In the genomic region with DNA sequence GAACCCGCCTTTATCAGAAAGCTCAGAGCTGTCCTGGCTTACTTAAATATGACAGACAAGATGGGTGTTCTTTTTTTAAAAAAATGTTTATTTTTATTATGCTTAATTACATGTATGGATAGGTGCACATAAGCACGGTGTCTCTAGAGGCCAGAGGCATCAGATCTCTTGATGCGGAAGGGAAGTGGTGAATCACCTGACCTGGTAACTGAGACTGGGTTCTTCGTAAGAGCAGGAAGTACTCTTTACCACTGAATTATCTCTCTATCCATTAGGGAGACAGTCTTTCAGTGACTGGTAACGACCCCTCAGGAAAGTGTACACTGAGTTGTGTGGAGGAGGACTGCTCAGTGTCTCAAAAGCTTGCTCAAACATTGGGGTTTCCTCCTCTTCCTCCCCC, we compare ENCODE assay signal across 23 mouse cellular contexts. TPM values are rescaled to one million over a fixed set of nuclear protein-coding genes. Genes with fewer than 3 reads are reported as not detected.
DNase-seq lines count a peak whose midpoint lies in the region; ATAC-seq and TF ChIP-seq lines count a peak whose summit lies in the region.
"Had no signal": no experiment of that assay in that cellular context is flagged by ENCODE, and none has a peak within 500 bp of the region (broad histone marks: within the 10 kb centered on the region; RNA-seq: fewer than 3 reads in every experiment).

No protein-coding gene starts in this region.

- ATAC-seq in hematopoietic stem cell, adult 5-6 weeks (replicated peaks in 1 of 2; ENCODE audit: insufficient read depth in 1 of 2, low FRiP score in 2 of 2, low TSS enrichment in 1 of 2, low read depth in 1 of 2, poor library complexity in 2 of 2, severe bottlenecking in 2 of 2), result peak; percentile 53 to 56; a peak in 2 of 4 replicates
- peak; percentile 77 for ATAC-seq in neutrophil, adult 5-6 weeks (ENCODE audit: extremely low read depth, insufficient number of reproducible peaks, low FRiP score, poor library complexity, severe bottlenecking)
- ATAC-seq in cerebellum, adult (ENCODE audit: insufficient number of reproducible peaks, low FRiP score, low TSS enrichment), result no peak
- ATAC-seq: intestine, embryonic 15.5 days had no signal

- H3K79me2 ChIP-seq in CH12.LX (replicated peaks; ENCODE audit: control insufficient read depth, extremely low read depth, insufficient read depth, poor library complexity, severe bottlenecking), result no peaks in the 10 kb centered on the region

- H3K9ac ChIP-seq in CH12.LX (ENCODE audit: insufficient read depth, low read depth), result no peak overlapping the region
- H3K9ac ChIP-seq: embryonic facial prominence, embryonic 13.5 days; intestine, embryonic 15.5 days; limb, embryonic 13.5 days; liver, embryonic 13.5 days; lung, embryonic 15.5 days; neural tube, embryonic 15.5 days had no signal

- no peak overlapping the region for H3K27ac ChIP-seq in CH12.LX (ENCODE audit: insufficient read depth, low read depth)
- H3K27ac ChIP-seq: embryonic facial prominence, embryonic 13.5 days; heart, embryonic 10.5 days; intestine, embryonic 15.5 days; limb, embryonic 13.5 days; liver, embryonic 13.5 days; neural tube, embryonic 15.5 days; stomach, postnatal 0 days had no signal

- no peak overlapping the region for H3K4me2 ChIP-seq in CH12.LX (ENCODE audit: insufficient read depth, low read depth, poor library complexity, severe bottlenecking)
- H3K4me2 ChIP-seq: embryonic facial prominence, embryonic 13.5 days; intestine, embryonic 15.5 days; limb, embryonic 13.5 days; liver, embryonic 13.5 days; lung, embryonic 15.5 days; neural tube, embryonic 15.5 days had no signal

- no peaks in the 10 kb centered on the region for H3K27me3 ChIP-seq in CH12.LX (replicated peaks)
- H3K27me3 ChIP-seq: embryonic facial prominence, embryonic 13.5 days; intestine, embryonic 15.5 days; limb, embryonic 13.5 days; liver, embryonic 13.5 days; lung, embryonic 15.5 days; megakaryocyte, embryonic 14.5 days; neural tube, embryonic 15.5 days had no signal

- dilution Hi-C loops in CH12.LX (cut with MboI; ENCODE audit: extremely low pct_ligation_motif_present, extremely low pct_unique_long_range_greater_than_20kb, low sequenced_read_pairs), result no loop called here

- H3K9me3 ChIP-seq in CH12.LX (replicated peaks; ENCODE audit: low read length), result no peaks in the 10 kb centered on the region
- H3K9me3 ChIP-seq: embryonic facial prominence, embryonic 13.5 days; heart, embryonic 10.5 days; intestine, embryonic 15.5 days; limb, embryonic 13.5 days; liver, embryonic 13.5 days; lung, embryonic 15.5 days; megakaryocyte, embryonic 14.5 days; neural tube, embryonic 15.5 days had no signal

- no peaks in the 10 kb centered on the region for H3K36me3 ChIP-seq in CH12.LX (replicated peaks in 1 of 2; ENCODE audit: control insufficient read depth in 1 of 2, insufficient read depth in 1 of 2, low read length in 1 of 2)
- H3K36me3 ChIP-seq: embryonic facial prominence, embryonic 13.5 days; heart, embryonic 10.5 days; intestine, embryonic 15.5 days; limb, embryonic 13.5 days; liver, embryonic 13.5 days; lung, embryonic 15.5 days; neural tube, embryonic 15.5 days had no signal

- no peak for TF ChIP-seq RAD21 in CH12.LX (IDR thresholded peaks at IDR 0.05; ENCODE audit: low read depth, low read length)

- no peak overlapping the region for H3K4me3 ChIP-seq in CH12.LX (replicated peaks in 1 of 3; ENCODE audit: low read depth in 2 of 3, low read length in 2 of 3, poor library complexity in 1 of 3)
- H3K4me3 ChIP-seq: embryonic facial prominence, embryonic 13.5 days; heart, embryonic 10.5 days; intestine, embryonic 15.5 days; limb, embryonic 13.5 days; liver, embryonic 13.5 days; lung, embryonic 15.5 days; megakaryocyte, embryonic 14.5 days; neural tube, embryonic 15.5 days had no signal

- peaks cover 0 to 15% of the 10 kb centered on the region in 2 experiments; a peak in 3 of 4 replicates for H3K4me1 ChIP-seq in CH12.LX (ENCODE audit: control insufficient read depth in 1 of 2, insufficient read depth in 2 of 2)
- H3K4me1 ChIP-seq: intestine, embryonic 15.5 days had no signal

- in situ Hi-C loops in CH12.LX (cut with MboI; ENCODE audit: low pct_ligation_motif_present, low pct_unique_long_range_greater_than_20kb, low sequenced_read_pairs), result no loop called here

- TF ChIP-seq POLR2A in CH12.LX (IDR thresholded peaks at IDR 0.05; ENCODE audit: low read depth, low read length), result no peak

- TF ChIP-seq EP300 in CH12.LX (IDR thresholded peaks at IDR 0.05; ENCODE audit: low read length), result 0 out of 2 replicates have a peak, but pooled peaks have one; percentile 14

- peak; percentile 56 for DNase-seq in thymus, postnatal 0 days (ENCODE audit: low spot score)
- no peak for DNase-seq in thymus, postnatal 4 days
- peak; percentile 24 for DNase-seq in CH12.LX (ENCODE audit: extremely low read depth)
- DNase-seq in adrenal gland, adult 2 months, result no peak
- DNase-seq in kidney, postnatal 14 days, result no peak
- DNase-seq: adrenal gland, postnatal 10 days; cerebellum, adult 11 months; cerebellum, postnatal 10 days; layer of hippocampus, postnatal 36 days; liver, embryonic 13.5 days; midbrain, embryonic 14.5 days; right cerebral cortex, postnatal 14 days had no signal

- TF ChIP-seq CTCF in CH12.LX (conservative IDR thresholded peaks at IDR 0.05 in 1 of 2, IDR thresholded peaks at IDR 0.05 in 1 of 2; ENCODE audit: low read depth in 2 of 2, low read length in 2 of 2), result no peak

TF ChIP-seq in CH12.LX, 34 proteins besides CTCF, POLR2A, EP300 and RAD21:
- TF ChIP-seq BHLHE40 (IDR thresholded peaks at IDR 0.05; ENCODE audit: low read depth, low read length) (0 out of 2 replicates have a peak, but pooled peaks have one; percentile 19), TCF12 (IDR thresholded peaks at IDR 0.05; ENCODE audit: low read depth, low read length) (no peak), USF1 (IDR thresholded peaks at IDR 0.05; ENCODE audit: low read depth, low read length) (peak; percentile 6; the same call in 1 of the 2 replicates), TBP (conservative IDR thresholded peaks at IDR 0.05; ENCODE audit: low read depth, low read length) (no peak), USF2 (conservative IDR thresholded peaks at IDR 0.05; ENCODE audit: low read depth, low read length) (no peak), ELF1 (IDR thresholded peaks at IDR 0.05; ENCODE audit: low read depth, low read length) (peak; percentile 43; the same call in 1 of the 2 replicates)

RNA-seq across cellular contexts. Expression of gene Irf2bp2, which starts 58.4 kb away (rescaled TPM):
- 14.9 and 20.3 TPM in 2 replicates for polyA plus RNA-seq in thymus, postnatal 0 days (2015; fragmentation: Nextera tagmentation; extraction: Ambion mirVana)
- total RNA-seq in CH12.LX (2012; rRNA removed) (20.2 and 28.6 TPM in 2 replicates), CH12.LX (2014; rRNA removed) (30.3 and 31.2 TPM in 2 replicates)
- 17.8 and 19.9 TPM in 2 replicates for polyA plus RNA-seq in CH12.LX (2012; ENCODE audit: insufficient read length, low read depth)
- total RNA-seq in hematopoietic stem cell, adult 5-6 weeks (2017), result 98.4 and 98.7 TPM in 2 replicates
- 65.3 and 69.0 TPM in 2 replicates for total RNA-seq in neutrophil, adult 5-6 weeks (2017)
- total RNA-seq in adrenal gland, adult 2 months (2021), result 10 to 100 TPM; 89.4 to 92.0 TPM
- 111 and 120 TPM in 2 replicates for polyA plus RNA-seq in adrenal gland, adult 2 months (2012; rRNA removed)

Comparison
In these comparisons a context has a peak if more than half of its experiments do, and no peak if none do; other contexts are left out.
1. DNase-seq: peak in thymus, postnatal 0 days (single experiment) and CH12.LX (single experiment); none in thymus, postnatal 4 days (single experiment), adrenal gland, adult 2 months (single experiment) and kidney, postnatal 14 days (single experiment).